26 mouse cellular contexts compared by ENCODE assay signal in genomic region chr7:126644345-126644744, GRCm38 (mm10). TPM values are rescaled to one million over a fixed set of nuclear protein-coding genes. Genes with fewer than 3 reads are reported as not detected.
"Had no signal": no experiment of that assay in that cellular context is flagged by ENCODE, and none has a peak within 500 bp of the region (broad histone marks: within the 10 kb centered on the region; RNA-seq: fewer than 3 reads in every experiment).

No protein-coding gene starts in this region.

- H3K4me3 ChIP-seq: left cerebral cortex, adult 2 months; lung, embryonic 15.5 days; megakaryocyte, embryonic 14.5 days; midbrain, embryonic 10.5 days; midbrain, embryonic 13.5 days; myocyte; neural tube, embryonic 13.5 days; stomach, embryonic 15.5 days had no signal

- DNase-seq: kidney, adult 9 months; kidney, postnatal 36 days; layer of hippocampus, postnatal 36 days; lung, adult 18-20 months; lung, postnatal 10 days; lung, postnatal 36 days; right cerebral cortex, postnatal 4 days; thymus, postnatal 36 days had no signal

- H3K4me2 ChIP-seq: lung, embryonic 15.5 days; midbrain, embryonic 13.5 days; neural tube, embryonic 13.5 days; stomach, embryonic 15.5 days had no signal

- H3K4me1 ChIP-seq: midbrain, embryonic 13.5 days; stomach, embryonic 15.5 days had no signal

- ATAC-seq: midbrain, embryonic 13.5 days; midbrain, embryonic 16.5 days had no signal

- H3K27ac ChIP-seq: kidney, postnatal 0 days; left cerebral cortex, adult 2 months; liver, embryonic 14.5 days; lung, embryonic 15.5 days; midbrain, embryonic 10.5 days; midbrain, embryonic 13.5 days; neural tube, embryonic 13.5 days; stomach, embryonic 15.5 days had no signal

- H3K9ac ChIP-seq: liver, embryonic 14.5 days; lung, embryonic 15.5 days; midbrain, embryonic 13.5 days; neural tube, embryonic 13.5 days; stomach, embryonic 15.5 days had no signal

- H3K36me3 ChIP-seq: lung, embryonic 15.5 days; midbrain, embryonic 10.5 days; midbrain, embryonic 13.5 days; neural tube, embryonic 13.5 days; stomach, embryonic 15.5 days had no signal

- H3K27me3 ChIP-seq: lung, embryonic 15.5 days; megakaryocyte, embryonic 14.5 days; midbrain, embryonic 13.5 days; neural tube, embryonic 13.5 days; stomach, embryonic 15.5 days had no signal

- H3K9me3 ChIP-seq: lung, embryonic 15.5 days; megakaryocyte, embryonic 14.5 days; midbrain, embryonic 10.5 days; midbrain, embryonic 13.5 days; neural tube, embryonic 13.5 days; stomach, embryonic 15.5 days had no signal

RNA-seq across cellular contexts. Expression of gene Sult1a1, which starts 31.9 kb away (rescaled TPM):
- polyA plus RNA-seq: midbrain, embryonic 10.5 days; myocyte had no signal

RNA-seq across cellular contexts. Expression of gene Il27, which starts 49.6 kb away (rescaled TPM):
- total RNA-seq: layer of hippocampus, adult 8-10 months; layer of hippocampus, postnatal 10 days; layer of hippocampus, postnatal 36 days; left cerebral cortex, adult 2 months; left cerebral cortex, postnatal 10 days; left cerebral cortex, postnatal 36 days; liver, adult 2 months had no signal
- polyA plus RNA-seq: kidney, postnatal 0 days; limb, embryonic 11.5 days; limb, embryonic 14.5 days; lung, embryonic 15.5 days; midbrain, embryonic 10.5 days; midbrain, embryonic 13.5 days; midbrain, embryonic 16.5 days; myocyte; neural tube, embryonic 13.5 days had no signal
